Mouse (Mus musculus) embryo, embryonic 9.5 days (tissue): ENCODE data around the gene Gm17359.
A peak's percentile ranks its signal among the peaks of the same experiment; 100 is the strongest.
"Not testable (repeated sequence)": the region's sequence is repeated elsewhere in the genome, so short reads cannot be mapped to it uniquely, and the experiment has no call there.

Experiments
- DNase-seq: peaks from one replicate; pipeline ENCODE4 v3.0.0-alpha.2; 2017; ENCODE audit errors: extremely low spot score

Gm17359 gene

GRCm38 (mm10) chr3:79415081-79415480 lies 78.6 kb downstream of the Gm17359 start:
- no peak for DNase-seq

- DNase-seq, result no peak
These were observed 79.5 kb downstream of the Gm17359 start for GRCm38 (mm10) chr3:79415929-79416328.

- DNase-seq, result peak; percentile 31
These were observed 80.7 kb downstream of the Gm17359 start for GRCm38 (mm10) chr3:79416944-79417680.

GRCm38 (mm10) chr3:79418921-79419320 lies 82.5 kb downstream of the Gm17359 start:
- no peak for DNase-seq

GRCm38 (mm10) chr3:79425441-79425840 lies 89.0 kb downstream of the Gm17359 start:
- DNase-seq, result no peak

GRCm38 (mm10) chr3:79433593-79433992 lies 97.1 kb downstream of the Gm17359 start:
- no peak for DNase-seq

- DNase-seq, result no peak
These were observed 98.0 kb downstream of the Gm17359 start for GRCm38 (mm10) chr3:79434436-79434835.

GRCm38 (mm10) chr3:79434985-79435384 lies 98.5 kb downstream of the Gm17359 start:
- no peak for DNase-seq

- DNase-seq, result no peak
These were observed 99.7 kb downstream of the Gm17359 start for GRCm38 (mm10) chr3:79436186-79436585.

GRCm38 (mm10) chr3:79438276-79438675 lies 101.8 kb downstream of the Gm17359 start:
- DNase-seq, result no peak

- no peak for DNase-seq
These were observed 104.6 kb downstream of the Gm17359 start for GRCm38 (mm10) chr3:79440976-79441491.

GRCm38 (mm10) chr3:79443850-79444249 lies 107.4 kb downstream of the Gm17359 start:
- DNase-seq, result no peak

GRCm38 (mm10) chr3:79445041-79445440 lies 108.6 kb downstream of the Gm17359 start:
- no peak for DNase-seq

GRCm38 (mm10) chr3:79446124-79446523 lies 109.7 kb downstream of the Gm17359 start:
- DNase-seq, result no peak

- not testable (repeated sequence) for DNase-seq
These were observed 110.2 kb downstream of the Gm17359 start for GRCm38 (mm10) chr3:79446648-79447047.

- no peak for DNase-seq
These were observed 112.0 kb downstream of the Gm17359 start for GRCm38 (mm10) chr3:79448421-79448820.

GRCm38 (mm10) chr3:79449361-79449760 lies 112.9 kb downstream of the Gm17359 start:
- no peak for DNase-seq

- DNase-seq, result peak; percentile 23
These were observed 116.3 kb downstream of the Gm17359 start for GRCm38 (mm10) chr3:79452696-79453263.

GRCm38 (mm10) chr3:79455761-79456160 lies 119.3 kb downstream of the Gm17359 start:
- peak; percentile 32 for DNase-seq

GRCm38 (mm10) chr3:79458651-79459275 lies 122.3 kb downstream of the Gm17359 start:
- DNase-seq, result no peak

GRCm38 (mm10) chr3:79469440-79469839 lies 133.0 kb downstream of the Gm17359 start:
- DNase-seq, result no peak

- no peak for DNase-seq
These were observed 135.9 kb downstream of the Gm17359 start for GRCm38 (mm10) chr3:79472362-79472761.

- no peak for DNase-seq
These were observed 138.4 kb downstream of the Gm17359 start for GRCm38 (mm10) chr3:79474911-79475310.
